Mouse (Mus musculus): ENCODE data around the gene Rab44. TPM values are rescaled to one million over a fixed set of nuclear protein-coding genes. Genes with fewer than 3 reads are reported as not detected.

Gene Rab44
- polyA plus RNA-seq, 1 experiment from 2014 or later: not detected

- Histone ChIP-seq H3K4me1 (replicated peaks; ENCODE audit: control insufficient read depth, insufficient read depth, low read length) (peaks cover 5% of the 10 kb centered on the region), H3K4me3 (replicated peaks; ENCODE audit: low read length) (no peak overlapping the region), H3K36me3 (ENCODE audit: control insufficient read depth, insufficient read depth) (no peaks in the 10 kb centered on the region), H3K27ac (ENCODE audit: low read length) (no peak overlapping the region), H3K27me3 (replicated peaks; ENCODE audit: control insufficient read depth, insufficient read depth, low read length) (no peaks in the 10 kb centered on the region), H3K9me3 (ENCODE audit: control insufficient read depth, low read length) (no peaks in the 10 kb centered on the region), H3K9ac (replicated peaks; ENCODE audit: low read depth, low read length) (no peak overlapping the region), H3K4me2 (ENCODE audit: low read length) (no peak overlapping the region)
- 0 out of 2 replicates have a peak, but pooled peaks have one; percentile 31 for ATAC-seq
- 52% methylated on average over 12 of the region's 12 CpGs for WGBS
These were observed 41.6 kb downstream of the Rab44 start for GRCm38 (mm10) chr17:29155355-29156135.

GRCm38 (mm10) chr17:29156396-29156795 is 42.5 kb downstream of the Rab44 start:
- H3K9me3 ChIP-seq (ENCODE audit: control insufficient read depth, low read length): no peaks in the 10 kb centered on the region
- H3K4me1 ChIP-seq (replicated peaks; ENCODE audit: control insufficient read depth, insufficient read depth, low read length): peaks cover 5% of the 10 kb centered on the region
- no peak; the same call in 1 of the 2 replicates for ATAC-seq
- H3K4me2 ChIP-seq (ENCODE audit: low read length): no peak overlapping the region
- H3K36me3 ChIP-seq (ENCODE audit: control insufficient read depth, insufficient read depth): no peaks in the 10 kb centered on the region
- WGBS: 78% methylated on average over 16 of the region's 16 CpGs
- no peak overlapping the region for H3K27ac ChIP-seq (ENCODE audit: low read length)
- H3K9ac ChIP-seq (replicated peaks; ENCODE audit: low read depth, low read length): no peak overlapping the region
- no peaks in the 10 kb centered on the region for H3K27me3 ChIP-seq (replicated peaks; ENCODE audit: control insufficient read depth, insufficient read depth, low read length)
- H3K4me3 ChIP-seq (replicated peaks; ENCODE audit: low read length): no peak overlapping the region

- Histone ChIP-seq H3K4me1 (replicated peaks; ENCODE audit: control insufficient read depth, insufficient read depth, low read length) (peaks cover 5% of the 10 kb centered on the region), H3K27me3 (replicated peaks; ENCODE audit: control insufficient read depth, insufficient read depth, low read length) (no peaks in the 10 kb centered on the region), H3K4me3 (replicated peaks; ENCODE audit: low read length) (no peak overlapping the region), H3K9ac (replicated peaks; ENCODE audit: low read depth, low read length) (no peak overlapping the region), H3K4me2 (ENCODE audit: low read length) (no peak overlapping the region), H3K9me3 (ENCODE audit: control insufficient read depth, low read length) (no peaks in the 10 kb centered on the region), H3K36me3 (ENCODE audit: control insufficient read depth, insufficient read depth) (no peaks in the 10 kb centered on the region), H3K27ac (ENCODE audit: low read length) (no peak overlapping the region)
- WGBS: 91% methylated on average over 8 of the region's 8 CpGs
- ATAC-seq: no peak
These were observed 42.9 kb downstream of the Rab44 start for GRCm38 (mm10) chr17:29156866-29157265.

- no peak overlapping the region for H3K27ac ChIP-seq (ENCODE audit: low read length)
- no peaks in the 10 kb centered on the region for H3K27me3 ChIP-seq (replicated peaks; ENCODE audit: control insufficient read depth, insufficient read depth, low read length)
- 93% methylated on average over 15 of the region's 15 CpGs for WGBS
- H3K36me3 ChIP-seq (ENCODE audit: control insufficient read depth, insufficient read depth): no peaks in the 10 kb centered on the region
- H3K9me3 ChIP-seq (ENCODE audit: control insufficient read depth, low read length): no peaks in the 10 kb centered on the region
- no peak overlapping the region for H3K4me3 ChIP-seq (replicated peaks; ENCODE audit: low read length)
- H3K4me1 ChIP-seq (replicated peaks; ENCODE audit: control insufficient read depth, insufficient read depth, low read length): peaks cover 5% of the 10 kb centered on the region
- no peak overlapping the region for H3K4me2 ChIP-seq (ENCODE audit: low read length)
- H3K9ac ChIP-seq (replicated peaks; ENCODE audit: low read depth, low read length): no peak overlapping the region
- no peak for ATAC-seq
These were observed 45.0 kb downstream of the Rab44 start for GRCm38 (mm10) chr17:29158899-29159298.

- no peak overlapping the region for H3K27ac ChIP-seq (ENCODE audit: low read length)
- no peaks in the 10 kb centered on the region for H3K9me3 ChIP-seq (ENCODE audit: control insufficient read depth, low read length)
- no peak for ATAC-seq
- no peaks in the 10 kb centered on the region for H3K36me3 ChIP-seq (ENCODE audit: control insufficient read depth, insufficient read depth)
- peaks cover 6% of the 10 kb centered on the region for H3K4me1 ChIP-seq (replicated peaks; ENCODE audit: control insufficient read depth, insufficient read depth, low read length)
- 94% methylated on average over 5 of the region's 5 CpGs for WGBS
- H3K27me3 ChIP-seq (replicated peaks; ENCODE audit: control insufficient read depth, insufficient read depth, low read length): no peaks in the 10 kb centered on the region
- no peak overlapping the region for H3K9ac ChIP-seq (replicated peaks; ENCODE audit: low read depth, low read length)
- no peak overlapping the region for H3K4me2 ChIP-seq (ENCODE audit: low read length)
- H3K4me3 ChIP-seq (replicated peaks; ENCODE audit: low read length): no peak overlapping the region
These were observed 45.4 kb downstream of the Rab44 start for GRCm38 (mm10) chr17:29159320-29159719.

DNA sequence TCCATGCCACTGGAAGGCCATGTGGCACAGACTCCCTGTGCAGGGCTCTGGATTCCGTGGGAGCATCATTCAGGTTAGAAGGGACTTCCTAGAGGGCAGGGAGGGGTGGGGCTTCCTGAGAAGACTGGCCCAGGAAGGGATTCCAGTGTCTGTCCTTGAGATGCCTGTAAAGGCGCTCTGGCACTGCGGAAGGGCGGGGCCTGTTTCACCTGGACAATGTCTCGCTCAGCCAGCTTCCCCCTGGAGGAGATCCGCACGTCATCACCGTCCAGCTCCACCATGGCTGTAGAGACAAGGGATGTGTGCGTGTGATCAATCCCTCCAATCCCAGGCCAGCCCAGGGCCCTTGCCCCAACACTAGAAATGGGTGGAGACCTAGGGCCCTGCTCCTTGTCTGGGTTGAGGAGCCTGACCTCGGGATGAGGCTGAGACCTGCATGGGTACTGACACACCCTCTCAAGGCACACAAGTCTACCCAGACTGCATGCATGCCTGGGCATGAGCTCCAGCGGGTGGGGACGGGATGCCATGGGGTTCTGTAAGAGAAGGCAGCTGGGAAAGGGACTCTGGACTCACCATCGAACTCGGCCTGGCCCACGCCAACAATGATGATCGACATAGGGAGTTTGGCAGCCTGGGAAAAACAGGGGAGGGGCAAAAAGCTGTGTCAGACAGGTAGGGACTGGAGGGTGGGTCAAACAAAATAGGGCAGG is 46.0 kb downstream of the Rab44 start:
- H3K9me3 ChIP-seq (ENCODE audit: control insufficient read depth, low read length): no peaks in the 10 kb centered on the region
- no peaks in the 10 kb centered on the region for H3K27me3 ChIP-seq (replicated peaks; ENCODE audit: control insufficient read depth, insufficient read depth, low read length)
- H3K4me2 ChIP-seq (ENCODE audit: low read length): no peak overlapping the region
- H3K27ac ChIP-seq (ENCODE audit: low read length): no peak overlapping the region
- WGBS: 85% methylated on average over 16 of the region's 16 CpGs
- no peak for ATAC-seq
- peaks cover 11% of the 10 kb centered on the region for H3K4me1 ChIP-seq (replicated peaks; ENCODE audit: control insufficient read depth, insufficient read depth, low read length)
- H3K4me3 ChIP-seq (replicated peaks; ENCODE audit: low read length): no peak overlapping the region
- H3K36me3 ChIP-seq (ENCODE audit: control insufficient read depth, insufficient read depth): no peaks in the 10 kb centered on the region
- H3K9ac ChIP-seq (replicated peaks; ENCODE audit: low read depth, low read length): no peak overlapping the region

DNA sequence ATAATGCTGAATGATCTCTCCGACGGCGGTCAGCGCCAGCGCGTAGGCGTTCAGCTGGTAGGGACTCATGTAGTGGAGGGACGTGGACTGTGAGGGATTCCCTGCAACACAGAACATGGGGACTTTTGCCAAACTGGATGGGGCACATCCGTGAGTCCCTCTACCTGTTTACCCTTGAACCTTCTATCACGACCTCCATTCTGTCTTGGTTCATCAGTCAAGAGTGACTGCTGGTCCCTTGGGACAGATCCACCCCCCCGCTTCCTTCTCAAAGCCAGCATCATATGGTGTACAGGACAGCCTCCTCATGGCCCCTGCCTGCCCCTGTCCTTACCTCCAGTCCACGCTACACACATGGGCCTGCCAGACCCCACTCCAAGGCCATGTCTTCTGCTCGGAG is 48.4 kb downstream of the Rab44 start:
- no peak overlapping the region for H3K9ac ChIP-seq (replicated peaks; ENCODE audit: low read depth, low read length)
- no peaks in the 10 kb centered on the region for H3K9me3 ChIP-seq (ENCODE audit: control insufficient read depth, low read length)
- H3K36me3 ChIP-seq (ENCODE audit: control insufficient read depth, insufficient read depth): no peaks in the 10 kb centered on the region
- H3K27ac ChIP-seq (ENCODE audit: low read length): no peak overlapping the region
- WGBS: 92% methylated on average over 13 of the region's 13 CpGs
- H3K4me2 ChIP-seq (ENCODE audit: low read length): no peak overlapping the region
- ATAC-seq: no peak
- H3K27me3 ChIP-seq (replicated peaks; ENCODE audit: control insufficient read depth, insufficient read depth, low read length): no peaks in the 10 kb centered on the region
- no peak overlapping the region for H3K4me3 ChIP-seq (replicated peaks; ENCODE audit: low read length)
- peaks cover 14% of the 10 kb centered on the region for H3K4me1 ChIP-seq (replicated peaks; ENCODE audit: control insufficient read depth, insufficient read depth, low read length)

GRCm38 (mm10) chr17:29164469-29165111 is 50.6 kb downstream of the Rab44 start:
- Histone ChIP-seq H3K36me3 (ENCODE audit: control insufficient read depth, insufficient read depth) (no peaks in the 10 kb centered on the region), H3K9me3 (ENCODE audit: control insufficient read depth, low read length) (no peaks in the 10 kb centered on the region), H3K4me1 (replicated peaks; ENCODE audit: control insufficient read depth, insufficient read depth, low read length) (peaks cover 14% of the 10 kb centered on the region), H3K4me3 (replicated peaks; ENCODE audit: low read length) (no peak overlapping the region), H3K9ac (replicated peaks; ENCODE audit: low read depth, low read length) (no peak overlapping the region), H3K27me3 (replicated peaks; ENCODE audit: control insufficient read depth, insufficient read depth, low read length) (no peaks in the 10 kb centered on the region), H3K27ac (ENCODE audit: low read length) (no peak overlapping the region; the same call in 1 of the 2 replicates), H3K4me2 (ENCODE audit: low read length) (no peak overlapping the region)
- 0 out of 2 replicates have a peak, but pooled peaks have one; percentile 28 for ATAC-seq
- 9% methylated on average over 17 of the region's 17 CpGs for WGBS

DNA sequence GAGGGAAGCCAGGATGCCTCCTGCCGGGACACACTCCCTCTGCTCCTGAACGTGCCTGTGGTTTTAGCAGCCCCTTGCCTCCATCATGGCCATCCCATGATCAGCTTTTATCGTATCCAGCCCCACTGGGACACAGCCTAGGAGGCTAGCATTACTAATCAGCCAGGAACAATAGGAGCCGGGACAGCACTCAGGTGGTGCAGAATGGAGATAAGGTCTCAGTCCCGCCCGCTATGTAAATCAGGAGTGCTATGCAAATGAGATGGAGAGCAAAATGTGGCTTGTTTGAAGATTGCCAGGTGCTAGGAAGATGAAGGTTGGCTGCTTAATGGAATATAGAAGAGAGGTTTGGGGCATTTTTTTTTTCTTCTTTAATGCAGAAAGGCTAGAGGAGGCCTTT is 51.5 kb downstream of the Rab44 start:
- WGBS: 7% methylated on average over 6 of the region's 6 CpGs
- H3K27ac ChIP-seq (ENCODE audit: low read length): peak overlapping the region; percentile 37; the same call in 1 of the 2 replicates
- ATAC-seq: peak; percentile 33; the same call in 1 of the 2 replicates
- H3K9me3 ChIP-seq (ENCODE audit: control insufficient read depth, low read length): no peaks in the 10 kb centered on the region
- no peaks in the 10 kb centered on the region for H3K27me3 ChIP-seq (replicated peaks; ENCODE audit: control insufficient read depth, insufficient read depth, low read length)
- no peak overlapping the region for H3K4me3 ChIP-seq (replicated peaks; ENCODE audit: low read length)
- H3K9ac ChIP-seq (replicated peaks; ENCODE audit: low read depth, low read length): no peak overlapping the region
- H3K4me2 ChIP-seq (ENCODE audit: low read length): no peak overlapping the region
- no peaks in the 10 kb centered on the region for H3K36me3 ChIP-seq (ENCODE audit: control insufficient read depth, insufficient read depth)
- H3K4me1 ChIP-seq (replicated peaks; ENCODE audit: control insufficient read depth, insufficient read depth, low read length): peaks cover 14% of the 10 kb centered on the region

All from forebrain, embryonic 16.5 days (tissue).